15 mouse cellular contexts compared by ENCODE assay signal in the genomic region with DNA sequence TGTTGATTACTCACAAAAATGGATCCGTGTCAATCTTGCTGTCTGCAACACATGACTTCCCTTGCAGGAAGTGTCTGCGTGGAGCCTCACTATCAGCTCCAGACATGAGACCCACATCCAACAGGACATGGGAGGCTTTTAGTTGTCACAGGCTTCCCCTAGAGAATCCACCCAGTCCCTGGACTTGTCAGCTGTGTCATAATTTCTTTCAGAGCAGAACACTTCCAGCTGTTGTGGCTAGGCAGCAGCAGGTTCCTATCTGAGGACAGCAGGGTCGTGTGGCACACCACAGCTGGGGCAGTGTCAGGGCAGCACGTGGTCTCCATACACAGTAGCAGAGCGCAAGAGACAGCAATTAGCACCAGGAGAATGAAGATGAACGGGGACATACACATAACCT.
DNase-seq lines count a peak whose midpoint lies in the region; ATAC-seq and TF ChIP-seq lines count a peak whose summit lies in the region.
"Had no signal": no experiment of that assay in that cellular context is flagged by ENCODE, and none has a peak within 500 bp of the region (broad histone marks: within the 10 kb centered on the region; RNA-seq: fewer than 3 reads in every experiment).

No protein-coding gene starts in this region.

- peak; percentile 20 to 50 for DNase-seq in heart, adult 9 months (ENCODE audit: low spot score in 2 of 2)
- DNase-seq in heart, postnatal 14 days = peak; percentile 25 to 34
- DNase-seq in kidney, postnatal 0 days (ENCODE audit: low spot score) = peak; percentile 90
- DNase-seq in left cerebral cortex, adult 9 months (ENCODE audit: low spot score in 2 of 2) = no peak
- no peak for DNase-seq in cerebellum, adult 9-10 months
- no peak for DNase-seq in left cerebral cortex, postnatal 25 days (ENCODE audit: low spot score in 2 of 2)
- DNase-seq: adrenal gland, adult 2 months had no signal

- ATAC-seq in kidney, postnatal 0 days (replicated peaks; ENCODE audit: low FRiP score, low read depth) = peak; percentile 87
- ATAC-seq in lung, embryonic 16.5 days (ENCODE audit: low read depth) = peak; percentile 87
- no peak for ATAC-seq in megakaryocyte progenitor cell, adult 5-6 weeks (replicated peaks; ENCODE audit: poor library complexity)
- ATAC-seq: Patski had no signal

- no peak overlapping the region for H3K4me3 ChIP-seq in kidney, postnatal 0 days (replicated peaks; ENCODE audit: low read depth, low read length)
- no peak overlapping the region for H3K4me3 ChIP-seq in lung, embryonic 16.5 days (ENCODE audit: low read length)
- H3K4me3 ChIP-seq: erythroblast, embryonic 14.5 days; heart, adult 2 months; left cerebral cortex, adult 2 months; stomach, embryonic 15.5 days had no signal

- no peaks in the 10 kb centered on the region for H3K9me3 ChIP-seq in kidney, postnatal 0 days (replicated peaks; ENCODE audit: low read length)
- H3K9me3 ChIP-seq in lung, embryonic 16.5 days (ENCODE audit: control insufficient read depth, low read length) = no peaks in the 10 kb centered on the region
- H3K9me3 ChIP-seq: stomach, embryonic 15.5 days had no signal

- H3K4me1 ChIP-seq in kidney, postnatal 0 days (replicated peaks; ENCODE audit: insufficient read depth, low read length) = no peaks in the 10 kb centered on the region
- no peaks in the 10 kb centered on the region for H3K4me1 ChIP-seq in lung, embryonic 16.5 days (replicated peaks; ENCODE audit: control insufficient read depth, insufficient read depth, low read length)
- H3K4me1 ChIP-seq: stomach, embryonic 15.5 days had no signal

- WGBS in kidney, postnatal 0 days = 17% methylated on average over 6 of the region's 6 CpGs
- 33% methylated on average over 6 of the region's 6 CpGs for WGBS in lung, embryonic 16.5 days

- no peak overlapping the region for H3K9ac ChIP-seq in kidney, postnatal 0 days (ENCODE audit: low read depth, low read length)
- no peak overlapping the region for H3K9ac ChIP-seq in lung, embryonic 16.5 days (ENCODE audit: low read length)
- H3K9ac ChIP-seq: stomach, embryonic 15.5 days had no signal

- H3K4me2 ChIP-seq in kidney, postnatal 0 days (ENCODE audit: low read length) = no peak overlapping the region
- no peak overlapping the region for H3K4me2 ChIP-seq in lung, embryonic 16.5 days (ENCODE audit: low read depth, low read length)
- H3K4me2 ChIP-seq: stomach, embryonic 15.5 days had no signal

- no peaks in the 10 kb centered on the region for H3K36me3 ChIP-seq in kidney, postnatal 0 days (ENCODE audit: insufficient read depth, low read length)
- no peaks in the 10 kb centered on the region for H3K36me3 ChIP-seq in lung, embryonic 16.5 days (ENCODE audit: control insufficient read depth, insufficient read depth, low read length)
- H3K36me3 ChIP-seq: stomach, embryonic 15.5 days had no signal

- intact Hi-C loops in heart, postnatal 14 days (cut with DNase I) = no loop called here
- intact Hi-C loops in left cerebral cortex, postnatal 25 days (cut with DNase I) = no loop called here

- TF ChIP-seq CTCF in kidney, postnatal 0 days (IDR thresholded peaks at IDR 0.05; ENCODE audit: low read depth) = no peak

- no peaks in the 10 kb centered on the region for H3K27me3 ChIP-seq in kidney, postnatal 0 days (ENCODE audit: insufficient read depth, low read length)
- H3K27me3 ChIP-seq in lung, embryonic 16.5 days (ENCODE audit: control insufficient read depth, insufficient read depth, low read depth, low read length) = no peaks in the 10 kb centered on the region
- H3K27me3 ChIP-seq: CH12.LX; stomach, embryonic 15.5 days had no signal

- 0 out of 2 replicates have a peak overlapping the region, but pooled peaks have one; percentile 25 for H3K27ac ChIP-seq in kidney, postnatal 0 days
- H3K27ac ChIP-seq in lung, embryonic 16.5 days (ENCODE audit: low read length) = no peak overlapping the region
- H3K27ac ChIP-seq: heart, adult 2 months; left cerebral cortex, adult 2 months; stomach, embryonic 15.5 days had no signal

Comparison
In these comparisons a context has a peak if more than half of its experiments do, and no peak if none do; other contexts are left out.
1. DNase-seq: peak in heart, adult 9 months (2 of 2), heart, postnatal 14 days (2 of 2) and kidney, postnatal 0 days (single experiment); none in left cerebral cortex, adult 9 months (0 of 2), cerebellum, adult 9-10 months (single experiment) and left cerebral cortex, postnatal 25 days (0 of 2).